Mouse (Mus musculus): Measurements from ENCODE around the gene Prrxl1. TPM values are rescaled to one million over a fixed set of nuclear protein-coding genes. Genes with fewer than 3 reads are reported as not detected.

Prrxl1 gene
- polyA plus RNA-seq, 1 experiment from 2014 or later = 0.05 TPM

- Histone ChIP-seq H3K9ac (ENCODE audit: low read length) (no peak overlapping the region), H3K4me3 (ENCODE audit: low read length) (no peak overlapping the region), H3K9me3 (replicated peaks; ENCODE audit: control insufficient read depth, low read length) (no peaks in the 10 kb centered on the region), H3K36me3 (ENCODE audit: control insufficient read depth, insufficient read depth) (peaks cover 8% of the 10 kb centered on the region), H3K27me3 (ENCODE audit: control insufficient read depth, insufficient read depth, low read length) (no peaks in the 10 kb centered on the region; the same call in none of the 2 replicates), H3K4me1 (ENCODE audit: control insufficient read depth, insufficient read depth, low read length) (no peaks in the 10 kb centered on the region), H3K27ac (ENCODE audit: low read length) (no peak overlapping the region), H3K4me2 (ENCODE audit: low read depth, low read length) (no peak overlapping the region)
- WGBS = 72% methylated on average over 6 of the region's 6 CpGs
- no peak for ATAC-seq (replicated peaks; ENCODE audit: extremely low read depth, insufficient read depth, low FRiP score)
Measured at GRCm38 (mm10) chr14:32663099-32663498, 63.9 kb downstream of the Prrxl1 start.

GRCm38 (mm10) chr14:32673178-32673577, 74.0 kb downstream of the Prrxl1 start:
- H3K27me3 ChIP-seq (ENCODE audit: control insufficient read depth, insufficient read depth, low read length) = no peaks in the 10 kb centered on the region
- no peak overlapping the region for H3K27ac ChIP-seq (ENCODE audit: low read length)
- no peaks in the 10 kb centered on the region for H3K36me3 ChIP-seq (ENCODE audit: control insufficient read depth, insufficient read depth)
- no peak overlapping the region for H3K4me3 ChIP-seq (ENCODE audit: low read length)
- peaks cover 16% of the 10 kb centered on the region for H3K4me1 ChIP-seq (ENCODE audit: control insufficient read depth, insufficient read depth, low read length)
- ATAC-seq (replicated peaks; ENCODE audit: extremely low read depth, insufficient read depth, low FRiP score) = peak; percentile 69; the same call in 1 of the 2 replicates
- H3K4me2 ChIP-seq (ENCODE audit: low read depth, low read length) = no peak overlapping the region
- H3K9me3 ChIP-seq (replicated peaks; ENCODE audit: control insufficient read depth, low read length) = no peaks in the 10 kb centered on the region
- H3K9ac ChIP-seq (ENCODE audit: low read length) = no peak overlapping the region
- WGBS = 38% methylated on average over 3 of the region's 3 CpGs

GRCm38 (mm10) chr14:32678565-32678964, 79.4 kb downstream of the Prrxl1 start:
- Histone ChIP-seq H3K4me3 (ENCODE audit: low read length) (no peak overlapping the region), H3K4me2 (ENCODE audit: low read depth, low read length) (no peak overlapping the region), H3K4me1 (ENCODE audit: control insufficient read depth, insufficient read depth, low read length) (peaks cover 11% of the 10 kb centered on the region), H3K9ac (ENCODE audit: low read length) (no peak overlapping the region), H3K27me3 (ENCODE audit: control insufficient read depth, insufficient read depth, low read length) (no peaks in the 10 kb centered on the region), H3K9me3 (replicated peaks; ENCODE audit: control insufficient read depth, low read length) (no peaks in the 10 kb centered on the region), H3K36me3 (ENCODE audit: control insufficient read depth, insufficient read depth) (no peaks in the 10 kb centered on the region), H3K27ac (ENCODE audit: low read length) (no peak overlapping the region)
- 85% methylated on average over 3 of the region's 3 CpGs for whole genome bisulfite sequencing
- no peak for ATAC-seq (replicated peaks; ENCODE audit: extremely low read depth, insufficient read depth, low FRiP score)

- Histone ChIP-seq H3K4me1 (ENCODE audit: control insufficient read depth, insufficient read depth, low read length) (peaks cover 15% of the 10 kb centered on the region), H3K9me3 (replicated peaks; ENCODE audit: control insufficient read depth, low read length) (no peaks in the 10 kb centered on the region), H3K4me3 (ENCODE audit: low read length) (no peak overlapping the region), H3K36me3 (ENCODE audit: control insufficient read depth, insufficient read depth) (no peaks in the 10 kb centered on the region), H3K9ac (ENCODE audit: low read length) (no peak overlapping the region), H3K27me3 (ENCODE audit: control insufficient read depth, insufficient read depth, low read length) (no peaks in the 10 kb centered on the region), H3K27ac (ENCODE audit: low read length) (no peak overlapping the region), H3K4me2 (ENCODE audit: low read depth, low read length) (no peak overlapping the region)
- WGBS = 93% methylated on average over 3 of the region's 3 CpGs
- ATAC-seq (replicated peaks; ENCODE audit: extremely low read depth, insufficient read depth, low FRiP score) = no peak
Measured at GRCm38 (mm10) chr14:32681603-32682002, 82.4 kb downstream of the Prrxl1 start.

- Histone ChIP-seq H3K27ac (ENCODE audit: low read length) (no peak overlapping the region; the same call in 1 of the 2 replicates), H3K36me3 (ENCODE audit: control insufficient read depth, insufficient read depth) (no peaks in the 10 kb centered on the region), H3K4me3 (ENCODE audit: low read length) (peak overlapping the region; percentile 57), H3K27me3 (ENCODE audit: control insufficient read depth, insufficient read depth, low read length) (no peaks in the 10 kb centered on the region), H3K4me2 (ENCODE audit: low read depth, low read length) (peak overlapping the region; percentile 70), H3K9me3 (replicated peaks; ENCODE audit: control insufficient read depth, low read length) (no peaks in the 10 kb centered on the region), H3K9ac (ENCODE audit: low read length) (peak overlapping the region; percentile 79), H3K4me1 (ENCODE audit: control insufficient read depth, insufficient read depth, low read length) (peaks cover 19% of the 10 kb centered on the region)
- ATAC-seq (replicated peaks; ENCODE audit: extremely low read depth, insufficient read depth, low FRiP score) = no peak
- 78% methylated on average over 12 of the region's 12 CpGs for WGBS
Measured at GRCm38 (mm10) chr14:32682536-32682935, 83.3 kb downstream of the Prrxl1 start.

- peak overlapping the region; percentile 70 for H3K4me2 ChIP-seq (ENCODE audit: low read depth, low read length)
- H3K27ac ChIP-seq (ENCODE audit: low read length) = peak overlapping the region; percentile 97
- no peaks in the 10 kb centered on the region for H3K36me3 ChIP-seq (ENCODE audit: control insufficient read depth, insufficient read depth)
- H3K27me3 ChIP-seq (ENCODE audit: control insufficient read depth, insufficient read depth, low read length) = no peaks in the 10 kb centered on the region
- H3K4me3 ChIP-seq (ENCODE audit: low read length) = peak overlapping the region; percentile 57
- H3K9ac ChIP-seq (ENCODE audit: low read length) = peak overlapping the region; percentile 79
- peaks cover 19% of the 10 kb centered on the region for H3K4me1 ChIP-seq (ENCODE audit: control insufficient read depth, insufficient read depth, low read length)
- H3K9me3 ChIP-seq (replicated peaks; ENCODE audit: control insufficient read depth, low read length) = no peaks in the 10 kb centered on the region
- 19% methylated on average over 19 of the region's 19 CpGs for WGBS
- ATAC-seq (replicated peaks; ENCODE audit: extremely low read depth, insufficient read depth, low FRiP score) = peak; percentile 29
Measured at GRCm38 (mm10) chr14:32683251-32683838, 84.1 kb downstream of the Prrxl1 start.

- H3K27ac ChIP-seq (ENCODE audit: low read length) = peak overlapping the region; percentile 97
- H3K4me3 ChIP-seq (ENCODE audit: low read length) = peak overlapping the region; percentile 57
- H3K4me2 ChIP-seq (ENCODE audit: low read depth, low read length) = peak overlapping the region; percentile 70
- H3K27me3 ChIP-seq (ENCODE audit: control insufficient read depth, insufficient read depth, low read length) = no peaks in the 10 kb centered on the region
- H3K36me3 ChIP-seq (ENCODE audit: control insufficient read depth, insufficient read depth) = no peaks in the 10 kb centered on the region
- WGBS = 43% methylated on average over 19 of the region's 19 CpGs
- H3K9me3 ChIP-seq (replicated peaks; ENCODE audit: control insufficient read depth, low read length) = no peaks in the 10 kb centered on the region
- H3K9ac ChIP-seq (ENCODE audit: low read length) = peak overlapping the region; percentile 79
- no peak for ATAC-seq (replicated peaks; ENCODE audit: extremely low read depth, insufficient read depth, low FRiP score)
- peaks cover 19% of the 10 kb centered on the region for H3K4me1 ChIP-seq (ENCODE audit: control insufficient read depth, insufficient read depth, low read length)
Measured at GRCm38 (mm10) chr14:32683982-32684734, 85.0 kb downstream of the Prrxl1 start.

GRCm38 (mm10) chr14:32684735-32685105, 85.5 kb downstream of the Prrxl1 start:
- H3K4me2 ChIP-seq (ENCODE audit: low read depth, low read length) = peak overlapping the region; percentile 70
- peak overlapping the region; percentile 57 for H3K4me3 ChIP-seq (ENCODE audit: low read length)
- H3K27me3 ChIP-seq (ENCODE audit: control insufficient read depth, insufficient read depth, low read length) = no peaks in the 10 kb centered on the region
- ATAC-seq (replicated peaks; ENCODE audit: extremely low read depth, insufficient read depth, low FRiP score) = 0 out of 2 replicates have a peak, but pooled peaks have one; percentile 20
- H3K9ac ChIP-seq (ENCODE audit: low read length) = peak overlapping the region; percentile 79
- H3K27ac ChIP-seq (ENCODE audit: low read length) = peak overlapping the region; percentile 97
- WGBS = 34% methylated on average over 19 of the region's 19 CpGs
- peaks cover 19% of the 10 kb centered on the region for H3K4me1 ChIP-seq (ENCODE audit: control insufficient read depth, insufficient read depth, low read length)
- no peaks in the 10 kb centered on the region for H3K36me3 ChIP-seq (ENCODE audit: control insufficient read depth, insufficient read depth)
- no peaks in the 10 kb centered on the region for H3K9me3 ChIP-seq (replicated peaks; ENCODE audit: control insufficient read depth, low read length)

- Histone ChIP-seq H3K9ac (ENCODE audit: low read length) (peak within 1 kb of the TSS; percentile 79), H3K4me2 (ENCODE audit: low read depth, low read length) (peak within 1 kb of the TSS; percentile 70), H3K36me3 (ENCODE audit: control insufficient read depth, insufficient read depth) (no peaks in the 10 kb centered on the region), H3K4me3 (ENCODE audit: low read length) (peak within 1 kb of the TSS; percentile 57), H3K27ac (ENCODE audit: low read length) (peak within 1 kb of the TSS; percentile 97), H3K4me1 (ENCODE audit: control insufficient read depth, insufficient read depth, low read length) (peaks cover 19% of the 10 kb centered on the region), H3K27me3 (ENCODE audit: control insufficient read depth, insufficient read depth, low read length) (no peaks in the 10 kb centered on the region), H3K9me3 (replicated peaks; ENCODE audit: control insufficient read depth, low read length) (no peaks in the 10 kb centered on the region)
- ATAC-seq (replicated peaks; ENCODE audit: extremely low read depth, insufficient read depth, low FRiP score) = peak; percentile 78
- WGBS = 15% methylated on average over 16 of the region's 16 CpGs
Measured at GRCm38 (mm10) chr14:32685124-32685826, 86.1 kb downstream of the Prrxl1 start, which contains the start of gene 3425401B19Rik. Gene 3425401B19Rik (minus strand): TSS chr14:32685293.
